Mouse (Mus musculus): ENCODE measurements around the gene Serpina3a. TPM values are rescaled to one million over a fixed set of nuclear protein-coding genes. Genes with fewer than 3 reads are reported as not detected.

Serpina3a gene
- polyA plus RNA-seq, 1 experiment from 2014 or later = not detected

DNA sequence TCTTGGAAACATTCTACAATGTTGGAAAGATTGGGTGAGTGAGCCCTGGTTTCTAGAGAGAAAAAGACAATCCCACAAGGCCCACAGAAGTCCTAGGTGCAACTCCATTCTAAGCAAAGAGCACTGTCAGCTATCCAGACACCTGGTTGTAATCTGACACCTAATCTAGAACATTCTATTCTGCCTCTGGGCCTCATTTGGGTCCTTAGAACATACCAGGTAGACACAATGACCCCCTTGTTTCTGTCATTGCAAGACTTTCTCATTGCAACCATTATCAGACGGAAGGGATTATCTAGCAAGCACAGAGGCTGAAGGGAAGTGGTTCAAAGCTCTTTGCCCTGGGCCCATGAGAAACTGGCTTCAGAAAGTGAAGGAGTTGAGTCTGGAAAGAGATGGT is 21.2 kb upstream of the Serpina3a start:
- Histone ChIP-seq H3K9me3 (replicated peaks; ENCODE audit: control insufficient read depth, low read length, poor library complexity, severe bottlenecking) (0 out of 2 replicates have a peak, but pooled peaks cover 5% of the 10 kb centered on the region), H3K4me1 (ENCODE audit: control insufficient read depth, insufficient read depth, low read length) (no peaks in the 10 kb centered on the region), H3K27ac (ENCODE audit: low read length) (no peak overlapping the region), H3K4me3 (ENCODE audit: low read depth, low read length) (no peak overlapping the region), H3K27me3 (ENCODE audit: control insufficient read depth, insufficient read depth, low read depth, low read length) (no peaks in the 10 kb centered on the region), H3K4me2 (ENCODE audit: low read length) (no peak overlapping the region), H3K36me3 (ENCODE audit: control insufficient read depth, insufficient read depth, low read length) (no peaks in the 10 kb centered on the region), H3K9ac (ENCODE audit: low read depth, low read length) (no peak overlapping the region)
- WGBS = 69% methylated on average over 1 of the region's 1 CpGs
- ATAC-seq = no peak

GRCm38 (mm10) chr12:104100768-104101167 is 11.8 kb upstream of the Serpina3a start, which contains the start of gene Serpina5:
Gene Serpina5, plus strand, starts transcription at chr12:104101113.
- WGBS = 97% methylated on average over 6 of the region's 6 CpGs
- H3K4me3 ChIP-seq (ENCODE audit: low read depth, low read length) = no peak within 1 kb of the TSS
- no peaks in the 10 kb centered on the region for H3K4me1 ChIP-seq (ENCODE audit: control insufficient read depth, insufficient read depth, low read length)
- no peaks in the 10 kb centered on the region for H3K36me3 ChIP-seq (ENCODE audit: control insufficient read depth, insufficient read depth, low read length)
- no peak within 1 kb of the TSS for H3K4me2 ChIP-seq (ENCODE audit: low read length)
- H3K9ac ChIP-seq (ENCODE audit: low read depth, low read length) = no peak within 1 kb of the TSS
- no peak within 1 kb of the TSS for H3K27ac ChIP-seq (ENCODE audit: low read length)
- no peaks in the 10 kb centered on the region for H3K9me3 ChIP-seq (replicated peaks; ENCODE audit: control insufficient read depth, low read length, poor library complexity, severe bottlenecking)
- ATAC-seq = no peak
- no peaks in the 10 kb centered on the region for H3K27me3 ChIP-seq (ENCODE audit: control insufficient read depth, insufficient read depth, low read depth, low read length)

GRCm38 (mm10) chr12:104105847-104106246 is 6.7 kb upstream of the Serpina3a start:
- no peak overlapping the region for H3K4me2 ChIP-seq (ENCODE audit: low read length)
- no peaks in the 10 kb centered on the region for H3K27me3 ChIP-seq (ENCODE audit: control insufficient read depth, insufficient read depth, low read depth, low read length)
- no peaks in the 10 kb centered on the region for H3K4me1 ChIP-seq (ENCODE audit: control insufficient read depth, insufficient read depth, low read length)
- no peaks in the 10 kb centered on the region for H3K36me3 ChIP-seq (ENCODE audit: control insufficient read depth, insufficient read depth, low read length)
- H3K9me3 ChIP-seq (replicated peaks; ENCODE audit: control insufficient read depth, low read length, poor library complexity, severe bottlenecking) = no peaks in the 10 kb centered on the region
- no peak overlapping the region for H3K9ac ChIP-seq (ENCODE audit: low read depth, low read length)
- ATAC-seq = no peak
- H3K27ac ChIP-seq (ENCODE audit: low read length) = no peak overlapping the region
- H3K4me3 ChIP-seq (ENCODE audit: low read depth, low read length) = no peak overlapping the region

DNA sequence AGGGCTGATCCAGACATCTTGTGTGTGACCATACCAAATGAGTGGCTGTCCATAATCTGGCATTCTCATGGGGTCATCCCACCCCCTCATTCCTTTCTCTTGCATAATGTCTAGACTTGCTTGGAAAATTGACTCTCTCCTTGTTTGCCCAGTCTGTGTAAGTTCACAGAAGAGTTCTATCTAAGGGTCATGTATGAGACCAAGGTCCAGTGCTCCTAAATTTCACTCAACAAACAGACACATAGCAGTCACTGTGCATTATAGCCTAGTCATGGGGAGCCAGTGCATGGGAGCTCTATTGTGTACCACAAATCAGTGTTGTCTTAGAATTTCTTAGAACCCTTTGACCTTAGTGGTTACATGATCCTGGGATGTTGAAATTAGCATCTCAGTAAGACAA is 5.6 kb upstream of the Serpina3a start:
- H3K36me3 ChIP-seq (ENCODE audit: control insufficient read depth, insufficient read depth, low read length) = no peaks in the 10 kb centered on the region
- no peak for ATAC-seq
- H3K4me2 ChIP-seq (ENCODE audit: low read length) = no peak overlapping the region
- H3K9ac ChIP-seq (ENCODE audit: low read depth, low read length) = no peak overlapping the region
- no peaks in the 10 kb centered on the region for H3K9me3 ChIP-seq (replicated peaks; ENCODE audit: control insufficient read depth, low read length, poor library complexity, severe bottlenecking)
- H3K27me3 ChIP-seq (ENCODE audit: control insufficient read depth, insufficient read depth, low read depth, low read length) = no peaks in the 10 kb centered on the region
- H3K4me3 ChIP-seq (ENCODE audit: low read depth, low read length) = no peak overlapping the region
- no peak overlapping the region for H3K27ac ChIP-seq (ENCODE audit: low read length)
- no peaks in the 10 kb centered on the region for H3K4me1 ChIP-seq (ENCODE audit: control insufficient read depth, insufficient read depth, low read length)

DNA sequence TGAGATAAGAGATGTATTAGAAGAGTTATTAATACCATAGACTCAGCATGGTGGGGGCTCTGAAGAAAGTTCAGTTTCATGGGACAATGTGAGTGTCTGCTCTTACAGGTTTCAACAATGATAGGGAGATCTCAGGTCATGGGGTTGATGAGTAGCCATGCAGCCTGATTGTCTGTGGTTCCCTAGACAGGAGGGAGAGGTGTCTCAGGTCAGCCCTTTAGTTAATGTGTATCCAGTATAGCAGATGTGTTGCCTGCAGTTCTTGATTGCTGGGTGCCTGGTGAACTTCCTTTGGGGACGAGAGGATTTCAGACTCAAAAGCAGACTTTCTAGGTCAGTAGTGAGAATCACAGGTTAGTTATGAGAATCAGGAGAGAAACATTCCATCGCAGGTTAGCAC is 4.0 kb upstream of the Serpina3a start:
- no peak overlapping the region for H3K27ac ChIP-seq (ENCODE audit: low read length)
- no peaks in the 10 kb centered on the region for H3K36me3 ChIP-seq (ENCODE audit: control insufficient read depth, insufficient read depth, low read length)
- no peaks in the 10 kb centered on the region for H3K9me3 ChIP-seq (replicated peaks; ENCODE audit: control insufficient read depth, low read length, poor library complexity, severe bottlenecking)
- no peaks in the 10 kb centered on the region for H3K27me3 ChIP-seq (ENCODE audit: control insufficient read depth, insufficient read depth, low read depth, low read length)
- H3K4me3 ChIP-seq (ENCODE audit: low read depth, low read length) = no peak overlapping the region
- H3K4me1 ChIP-seq (ENCODE audit: control insufficient read depth, insufficient read depth, low read length) = no peaks in the 10 kb centered on the region
- no peak for ATAC-seq
- WGBS = 79% methylated on average over 2 of the region's 2 CpGs
- H3K9ac ChIP-seq (ENCODE audit: low read depth, low read length) = no peak overlapping the region
- H3K4me2 ChIP-seq (ENCODE audit: low read length) = no peak overlapping the region

DNA sequence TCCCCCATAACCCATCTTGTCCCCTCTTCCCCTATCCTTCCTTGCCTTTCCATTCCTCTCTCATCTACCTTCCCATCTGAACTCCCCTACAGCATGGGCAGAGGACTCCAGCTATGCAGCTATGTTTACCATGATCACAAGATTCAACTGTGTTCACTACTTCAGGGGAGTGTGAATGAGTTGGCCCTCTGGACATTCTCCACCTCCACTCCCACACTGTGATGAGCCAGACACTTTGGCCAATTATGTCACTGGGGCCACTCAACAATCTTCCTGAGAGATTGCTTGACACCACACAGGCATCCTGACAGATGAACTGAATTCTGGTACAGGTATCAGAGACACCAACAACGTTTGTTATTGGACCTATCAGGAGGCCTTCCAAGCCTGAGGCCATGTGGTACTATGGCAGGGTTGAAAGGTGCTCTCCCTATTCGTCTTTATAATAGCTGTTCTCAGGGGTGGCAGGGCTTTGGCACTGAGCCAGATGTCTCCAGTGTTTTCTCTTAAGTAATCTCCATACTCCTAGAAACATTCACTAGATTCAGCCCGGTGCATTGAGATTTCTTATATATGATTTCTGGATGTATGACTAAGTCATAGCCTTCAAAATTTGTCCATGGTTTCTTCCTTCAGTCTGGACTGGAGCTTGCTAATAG is 2.5 kb downstream of the Serpina3a start:
- WGBS = 60% methylated on average over 3 of the region's 3 CpGs
- Histone ChIP-seq H3K27me3 (ENCODE audit: control insufficient read depth, insufficient read depth, low read depth, low read length) (no peaks in the 10 kb centered on the region), H3K9ac (ENCODE audit: low read depth, low read length) (no peak overlapping the region), H3K4me3 (ENCODE audit: low read depth, low read length) (no peak overlapping the region), H3K27ac (ENCODE audit: low read length) (no peak overlapping the region), H3K9me3 (replicated peaks; ENCODE audit: control insufficient read depth, low read length, poor library complexity, severe bottlenecking) (no peaks in the 10 kb centered on the region), H3K4me1 (ENCODE audit: control insufficient read depth, insufficient read depth, low read length) (no peaks in the 10 kb centered on the region), H3K36me3 (ENCODE audit: control insufficient read depth, insufficient read depth, low read length) (no peaks in the 10 kb centered on the region), H3K4me2 (ENCODE audit: low read length) (no peak overlapping the region)
- no peak for ATAC-seq

DNA sequence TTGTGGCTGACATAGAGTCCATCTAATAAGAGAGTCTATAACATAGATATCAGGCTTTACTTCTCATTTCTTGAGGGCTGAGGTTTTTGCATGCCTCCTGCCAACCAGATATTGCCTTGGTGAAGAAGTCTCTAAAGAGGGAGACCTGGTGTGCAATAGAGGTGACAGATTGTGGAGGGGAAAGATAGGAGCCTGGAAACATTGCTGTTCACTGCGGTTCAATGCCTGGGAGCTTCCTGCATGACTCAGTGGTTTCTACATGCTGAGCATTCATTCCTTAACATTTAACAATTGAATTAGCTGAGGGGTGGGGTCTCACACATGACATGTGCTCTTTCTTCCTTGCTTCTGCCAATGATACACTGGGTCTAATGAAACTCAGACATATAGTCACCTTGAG is 10.6 kb downstream of the Serpina3a start:
- no peaks in the 10 kb centered on the region for H3K9me3 ChIP-seq (replicated peaks; ENCODE audit: control insufficient read depth, low read length, poor library complexity, severe bottlenecking)
- H3K27me3 ChIP-seq (ENCODE audit: control insufficient read depth, insufficient read depth, low read depth, low read length) = no peaks in the 10 kb centered on the region
- no peak for ATAC-seq
- 76% methylated on average over 1 of the region's 1 CpGs for WGBS
- no peaks in the 10 kb centered on the region for H3K4me1 ChIP-seq (ENCODE audit: control insufficient read depth, insufficient read depth, low read length)
- H3K27ac ChIP-seq (ENCODE audit: low read length) = no peak overlapping the region
- no peak overlapping the region for H3K9ac ChIP-seq (ENCODE audit: low read depth, low read length)
- no peak overlapping the region for H3K4me2 ChIP-seq (ENCODE audit: low read length)
- H3K36me3 ChIP-seq (ENCODE audit: control insufficient read depth, insufficient read depth, low read length) = no peaks in the 10 kb centered on the region
- no peak overlapping the region for H3K4me3 ChIP-seq (ENCODE audit: low read depth, low read length)

GRCm38 (mm10) chr12:104123996-104124395 is 11.5 kb downstream of the Serpina3a start:
- Histone ChIP-seq H3K36me3 (ENCODE audit: control insufficient read depth, insufficient read depth, low read length) (no peaks in the 10 kb centered on the region), H3K27me3 (ENCODE audit: control insufficient read depth, insufficient read depth, low read depth, low read length) (no peaks in the 10 kb centered on the region), H3K9me3 (replicated peaks; ENCODE audit: control insufficient read depth, low read length, poor library complexity, severe bottlenecking) (no peaks in the 10 kb centered on the region), H3K4me2 (ENCODE audit: low read length) (no peak overlapping the region), H3K4me3 (ENCODE audit: low read depth, low read length) (no peak overlapping the region), H3K4me1 (ENCODE audit: control insufficient read depth, insufficient read depth, low read length) (no peaks in the 10 kb centered on the region), H3K27ac (ENCODE audit: low read length) (no peak overlapping the region), H3K9ac (ENCODE audit: low read depth, low read length) (no peak overlapping the region)
- ATAC-seq = no peak
- 82% methylated on average over 2 of the region's 2 CpGs for WGBS

DNA sequence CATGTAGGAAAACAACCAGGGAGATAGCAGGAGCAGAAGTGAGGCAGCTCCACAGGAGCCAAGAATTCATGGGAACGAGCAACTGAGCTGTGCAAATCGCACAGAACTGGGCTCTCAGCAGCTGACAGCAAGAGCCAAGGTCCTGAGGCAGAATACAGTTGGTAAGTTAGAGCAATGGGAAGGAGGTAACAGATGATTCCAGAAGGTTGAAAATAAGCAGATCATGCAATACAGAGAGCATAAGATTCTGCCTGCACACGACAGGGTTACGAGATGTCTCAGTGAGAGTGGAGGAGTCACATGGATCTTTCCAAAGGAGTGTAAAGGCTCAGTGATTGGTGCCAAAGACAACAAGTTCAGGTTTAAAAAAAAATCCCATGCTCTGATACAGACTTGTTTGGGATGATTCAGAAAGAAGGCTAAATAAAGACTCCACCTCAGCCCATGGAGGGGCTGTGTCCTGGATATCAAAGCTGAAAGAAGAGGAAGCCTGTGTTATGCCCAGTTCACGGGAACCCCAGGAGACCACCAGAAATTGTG is 12.6 kb downstream of the Serpina3a start:
- Histone ChIP-seq H3K4me3 (ENCODE audit: low read depth, low read length) (no peak overlapping the region), H3K27ac (ENCODE audit: low read length) (no peak overlapping the region), H3K9ac (ENCODE audit: low read depth, low read length) (no peak overlapping the region), H3K36me3 (ENCODE audit: control insufficient read depth, insufficient read depth, low read length) (no peaks in the 10 kb centered on the region), H3K9me3 (replicated peaks; ENCODE audit: control insufficient read depth, low read length, poor library complexity, severe bottlenecking) (no peaks in the 10 kb centered on the region), H3K4me2 (ENCODE audit: low read length) (no peak overlapping the region), H3K27me3 (ENCODE audit: control insufficient read depth, insufficient read depth, low read depth, low read length) (no peaks in the 10 kb centered on the region), H3K4me1 (ENCODE audit: control insufficient read depth, insufficient read depth, low read length) (no peaks in the 10 kb centered on the region)
- WGBS = 86% methylated on average over 5 of the region's 5 CpGs
- no peak for ATAC-seq
